Mouse (Mus musculus) kidney, postnatal 36 days (tissue): ENCODE measurements around the gene Smim24.

Experiments
- DNase-seq, 2 experiments: peaks; one replicate each; pipeline ENCODE4 v3.0.0; 2021 to 2022; ENCODE audit warnings: mixed read lengths in 2 of 2

Gene Smim24

GRCm38 (mm10) chr10:81365672-81366476 is 27.0 kb upstream of the Smim24 start, which contains the start of gene 4930404N11Rik:
TSS of gene 4930404N11Rik (minus strand) at chr10:81365816.
- no peak for DNase-seq

GRCm38 (mm10) chr10:81366477-81367206 is 26.2 kb upstream of the Smim24 start:
- DNase-seq = peak; percentile 46 to 49

- DNase-seq = no peak
Measured at GRCm38 (mm10) chr10:81367207-81367495, 25.7 kb upstream of the Smim24 start.

GRCm38 (mm10) chr10:81375322-81375721 is 17.5 kb upstream of the Smim24 start:
- no peak for DNase-seq

GRCm38 (mm10) chr10:81376561-81377361 is 16.1 kb upstream of the Smim24 start:
- no peak for DNase-seq

- no peak for DNase-seq
Measured at GRCm38 (mm10) chr10:81377362-81377664, 15.5 kb upstream of the Smim24 start.

GRCm38 (mm10) chr10:81377793-81378552 is 14.9 kb upstream of the Smim24 start, which contains the start of gene Fzr1:
TSS of gene Fzr1 (minus strand) at chr10:81378516.
- no peak for DNase-seq

- DNase-seq = peak; percentile 100
Measured at GRCm38 (mm10) chr10:81378553-81379182, 14.2 kb upstream of the Smim24 start.

- no peak for DNase-seq
Measured at GRCm38 (mm10) chr10:81379183-81379553, 13.7 kb upstream of the Smim24 start.

- no peak for DNase-seq
Measured at GRCm38 (mm10) chr10:81379809-81380378, 13.0 kb upstream of the Smim24 start.

- no peak for DNase-seq
Measured at GRCm38 (mm10) chr10:81382039-81382438, 10.8 kb upstream of the Smim24 start.

GRCm38 (mm10) chr10:81383802-81384604 is 8.8 kb upstream of the Smim24 start, which contains the start of the genes Dohh and Gm48551:
TSS of gene Dohh (plus strand) at chr10:81384428.
TSS of gene Gm48551 (plus strand) at chr10:81384466.
- peak; percentile 99 to 100 for DNase-seq

GRCm38 (mm10) chr10:81384605-81384982 is 8.3 kb upstream of the Smim24 start:
- no peak for DNase-seq

GRCm38 (mm10) chr10:81385603-81386306 is 7.1 kb upstream of the Smim24 start:
- no peak for DNase-seq

- no peak for DNase-seq
Measured at GRCm38 (mm10) chr10:81387716-81388115, 5.1 kb upstream of the Smim24 start.

GRCm38 (mm10) chr10:81388505-81389055 is 4.3 kb upstream of the Smim24 start, which contains the start of gene Gm48552:
TSS of gene Gm48552 (plus strand) at chr10:81389005.
- no peak for DNase-seq

GRCm38 (mm10) chr10:81389373-81389772 is 3.5 kb upstream of the Smim24 start:
- peak; percentile 70 to 80 for DNase-seq

GRCm38 (mm10) chr10:81389801-81390677 is 2.8 kb upstream of the Smim24 start:
- peak; percentile 79 to 87 for DNase-seq

- DNase-seq = no peak
Measured at GRCm38 (mm10) chr10:81390678-81390965, 2.2 kb upstream of the Smim24 start.
